Mouse (Mus musculus) liver, adult 2 months (tissue): ENCODE measurements around the gene Ryr1. TPM values are rescaled to one million over a fixed set of nuclear protein-coding genes. Genes with fewer than 3 reads are reported as not detected.

Experiments
- DNase-seq: peaks from one replicate; pipeline ENCODE4 v3.0.0-alpha.2; 2011; ENCODE audit warnings: low read depth, low spot score; ENCODE audit errors: extremely low read depth
- H3K27ac ChIP-seq: fragments of 200-500 bp; replicated peaks from 2 replicates; pipeline ENCODE4 v1.5.1; 2012; ENCODE audit warnings: low read depth, mild to moderate bottlenecking, control low read depth, inconsistent platforms, low read length; ENCODE audit not compliant: insufficient read depth
- H3K27me3 ChIP-seq: fragments of 200-500 bp; 2 replicates; pipeline ENCODE4 v1.6.1; 2012; ENCODE audit warnings: mild to moderate bottlenecking, moderate library complexity, low read length, inconsistent platforms; ENCODE audit not compliant: control insufficient read depth, insufficient read depth
- H3K36me3 ChIP-seq: fragments of 200-500 bp; 2 replicates; pipeline ENCODE4 v1.6.1; 2012; ENCODE audit warnings: low read length, inconsistent platforms; ENCODE audit not compliant: control insufficient read depth, insufficient read depth
- H3K4me1 ChIP-seq: fragments of 200-500 bp; 2 replicates; pipeline ENCODE4 v1.6.1; 2011; ENCODE audit warnings: low read length; ENCODE audit not compliant: control insufficient read depth, insufficient read depth
- H3K4me3 ChIP-seq: fragments of 200-500 bp; 2 replicates; pipeline ENCODE4 v1.5.1; 2011; ENCODE audit warnings: low read depth, mild to moderate bottlenecking, control low read depth, low read length, moderate library complexity; ENCODE audit not compliant: insufficient read depth
- H3K79me2 ChIP-seq: fragments of 200-500 bp; 2 replicates; pipeline ENCODE4 v1.6.1; 2012; ENCODE audit warnings: inconsistent platforms, mild to moderate bottlenecking, low read length, moderate library complexity; ENCODE audit not compliant: control insufficient read depth, insufficient read depth
- H3K9ac ChIP-seq: fragments of 200-500 bp; 2 replicates; pipeline ENCODE4 v1.6.1; 2012; ENCODE audit warnings: low read depth, mild to moderate bottlenecking, control low read depth, inconsistent platforms, low read length
- CTCF ChIP-seq: fragments of 200-500 bp; IDR thresholded peaks from 2 replicates; pipeline ENCODE4 v1.5.1; 2011; ENCODE audit warnings: low read depth, low read length, control low read depth
- POLR2A ChIP-seq: fragments of 200-500 bp; IDR thresholded peaks from 2 replicates; pipeline ENCODE4 v1.6.1; 2011; ENCODE audit warnings: low read length, control low read depth; ENCODE audit not compliant: insufficient read depth; ENCODE audit errors: extremely low read depth
- WGBS: fragments of 180-500 bp; shearing (Covaris S2); methylation state at CpG from one replicate; pipeline ENCODE4 v1.1.7; 2018; 5-methylcytosine and 5-hydroxymethylcytosine counted together
- polyA plus RNA-seq: library from polyadenylated mRNA; depleted of rRNA; stranded (reverse); fragments of >200 nt; gene quantifications from 2 replicates; pipeline ENCODE4 v1.2.3, GENCODE M21; 2012
- total RNA-seq: library from RNA; depleted of rRNA; stranded (reverse); fragments of >200 nt; gene quantifications from 2 replicates; pipeline ENCODE4 v1.2.3, GENCODE M21; 2014

Gene Ryr1
- total and polyA plus RNA-seq, 2 experiments = 0.01 to 0.46 TPM

GRCm38 (mm10) chr7:29123531-29124358, 1.2 kb downstream of the Ryr1 start:
- Histone ChIP-seq H3K36me3 (no peaks in the 10 kb centered on the region), H3K9ac (no peak overlapping the region), H3K27me3 (0 out of 2 replicates have a peak, but pooled peaks cover 7% of the 10 kb centered on the region), H3K27ac (no peak overlapping the region), H3K4me3 (no peak overlapping the region), H3K79me2 (no peaks in the 10 kb centered on the region), H3K4me1 (peaks cover 4% of the 10 kb centered on the region; the same call in 1 of the 2 replicates)
- TF ChIP-seq POLR2A (no peak), CTCF (no peak)
- 71% methylated on average over 5 of the region's 5 CpGs for WGBS
- DNase-seq = no peak

- no peak overlapping the region for H3K4me3 ChIP-seq
- peaks cover 4% of the 10 kb centered on the region; the same call in 1 of the 2 replicates for H3K4me1 ChIP-seq
- H3K27me3 ChIP-seq = 0 out of 2 replicates have a peak, but pooled peaks cover 7% of the 10 kb centered on the region
- 84% methylated on average over 9 of the region's 9 CpGs for WGBS
- no peak for TF ChIP-seq CTCF
- TF ChIP-seq POLR2A = no peak
- no peak overlapping the region for H3K27ac ChIP-seq
- no peak for DNase-seq
- no peak overlapping the region for H3K9ac ChIP-seq
- H3K36me3 ChIP-seq = no peaks in the 10 kb centered on the region
- no peaks in the 10 kb centered on the region for H3K79me2 ChIP-seq
These were observed 2.2 kb downstream of the Ryr1 start for GRCm38 (mm10) chr7:29122821-29123220.

GRCm38 (mm10) chr7:29119526-29119925, 5.5 kb downstream of the Ryr1 start:
- no peaks in the 10 kb centered on the region for H3K4me1 ChIP-seq
- H3K36me3 ChIP-seq = no peaks in the 10 kb centered on the region
- TF ChIP-seq POLR2A (no peak), CTCF (no peak)
- no peak overlapping the region for H3K4me3 ChIP-seq
- 79% methylated on average over 1 of the region's 1 CpGs for WGBS
- H3K79me2 ChIP-seq = no peaks in the 10 kb centered on the region
- no peak overlapping the region for H3K27ac ChIP-seq
- H3K27me3 ChIP-seq = no peaks in the 10 kb centered on the region
- DNase-seq = no peak
- H3K9ac ChIP-seq = no peak overlapping the region

GRCm38 (mm10) chr7:29118142-29118851, 6.7 kb downstream of the Ryr1 start:
- TF ChIP-seq POLR2A (no peak), CTCF (no peak)
- WGBS = 23% methylated on average over 18 of the region's 18 CpGs
- Histone ChIP-seq H3K4me1 (no peaks in the 10 kb centered on the region), H3K36me3 (no peaks in the 10 kb centered on the region), H3K27ac (no peak overlapping the region), H3K9ac (no peak overlapping the region), H3K27me3 (no peaks in the 10 kb centered on the region), H3K4me3 (no peak overlapping the region), H3K79me2 (no peaks in the 10 kb centered on the region)
- no peak for DNase-seq

- H3K9ac ChIP-seq = no peak overlapping the region
- no peak for DNase-seq
- 41% methylated on average over 38 of the region's 38 CpGs for WGBS
- H3K27ac ChIP-seq = no peak overlapping the region
- no peaks in the 10 kb centered on the region for H3K27me3 ChIP-seq
- H3K79me2 ChIP-seq = no peaks in the 10 kb centered on the region
- H3K4me1 ChIP-seq = no peaks in the 10 kb centered on the region
- no peak for TF ChIP-seq POLR2A
- TF ChIP-seq CTCF = no peak
- no peaks in the 10 kb centered on the region for H3K36me3 ChIP-seq
- no peak overlapping the region for H3K4me3 ChIP-seq
These were observed 15.7 kb downstream of the Ryr1 start for GRCm38 (mm10) chr7:29108992-29109955.
